7 mouse cellular contexts compared by ENCODE assay signal in the genomic region with DNA sequence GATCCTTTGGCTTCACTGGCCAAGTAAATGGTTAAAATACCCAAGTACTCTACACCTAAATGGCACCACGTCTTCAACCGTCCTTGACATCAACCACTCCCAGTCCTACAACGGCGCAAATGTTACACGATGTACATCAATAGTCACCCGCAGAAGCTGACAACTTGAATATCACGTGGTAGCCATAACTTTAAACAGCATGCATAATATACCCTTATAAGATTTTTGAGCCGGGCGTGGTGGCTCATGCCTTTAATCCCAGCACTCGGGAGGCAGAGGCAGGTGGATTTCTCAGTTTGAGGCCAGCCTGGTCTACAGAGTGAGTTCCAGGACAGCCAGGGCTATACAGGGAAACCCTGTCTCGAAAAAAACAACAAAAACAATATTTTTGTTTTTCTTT. TPM values are rescaled to one million over a fixed set of nuclear protein-coding genes. Genes with fewer than 3 reads are reported as not detected.
DNase-seq lines count a peak whose midpoint lies in the region; ATAC-seq and TF ChIP-seq lines count a peak whose summit lies in the region.
"Not testable (repeated sequence)": the region's sequence is repeated elsewhere in the genome, so short reads cannot be mapped to it uniquely, and the experiment has no call there.

No protein-coding gene starts in this region.

- H3K27ac ChIP-seq in brown adipose tissue, adult 24 weeks (replicated peaks; ENCODE audit: low read depth, low read length), result peak overlapping the region; percentile 88
- peak overlapping the region; percentile 21; the same call in 1 of the 2 replicates for H3K27ac ChIP-seq in forebrain, embryonic 13.5 days
- peak overlapping the region; percentile 98 for H3K27ac ChIP-seq in heart, embryonic 16.5 days (ENCODE audit: low read length)
- peak overlapping the region; percentile 94 for H3K27ac ChIP-seq in intestine, postnatal 0 days (ENCODE audit: low read depth, low read length)
- peak overlapping the region; percentile 82 for H3K27ac ChIP-seq in liver, adult 2 months (replicated peaks; ENCODE audit: insufficient read depth, low read depth, low read length)
- 0 out of 2 replicates have a peak overlapping the region, but pooled peaks have one; percentile 55 for H3K27ac ChIP-seq in neural tube, embryonic 14.5 days (ENCODE audit: low read depth, low read length)

- peaks cover 37% of the 10 kb centered on the region for H3K36me3 ChIP-seq in forebrain, embryonic 13.5 days (ENCODE audit: poor library complexity, severe bottlenecking)
- H3K36me3 ChIP-seq in heart, embryonic 16.5 days (ENCODE audit: control insufficient read depth, insufficient read depth), result peaks cover 21% of the 10 kb centered on the region
- peaks cover 32% of the 10 kb centered on the region for H3K36me3 ChIP-seq in intestine, postnatal 0 days (ENCODE audit: control insufficient read depth, insufficient read depth)
- peaks cover 30% of the 10 kb centered on the region for H3K36me3 ChIP-seq in liver, adult 2 months (ENCODE audit: control insufficient read depth, insufficient read depth, low read length)
- H3K36me3 ChIP-seq in megakaryocyte, embryonic 14.5 days (replicated peaks; ENCODE audit: low read length), result peaks cover 79% of the 10 kb centered on the region
- H3K36me3 ChIP-seq in neural tube, embryonic 14.5 days (ENCODE audit: control insufficient read depth, insufficient read depth, low read length), result peaks cover 23% of the 10 kb centered on the region

- not testable (repeated sequence) for H3K9me3 ChIP-seq in forebrain, embryonic 13.5 days (replicated peaks); heart, embryonic 16.5 days (replicated peaks; ENCODE audit: control insufficient read depth, low read length); intestine, postnatal 0 days (ENCODE audit: control insufficient read depth); megakaryocyte, embryonic 14.5 days; neural tube, embryonic 14.5 days (ENCODE audit: control insufficient read depth, low read length)

- H3K27me3 ChIP-seq in forebrain, embryonic 13.5 days; heart, embryonic 16.5 days (ENCODE audit: control insufficient read depth, insufficient read depth, low read length); intestine, postnatal 0 days (replicated peaks; ENCODE audit: control insufficient read depth, insufficient read depth, low read length); liver, adult 2 months (ENCODE audit: control insufficient read depth, insufficient read depth, low read length); megakaryocyte, embryonic 14.5 days (replicated peaks); neural tube, embryonic 14.5 days (ENCODE audit: control insufficient read depth, insufficient read depth, low read length): not testable (repeated sequence)

- peak overlapping the region; percentile 71 for H3K9ac ChIP-seq in forebrain, embryonic 13.5 days
- peak overlapping the region; percentile 77 for H3K9ac ChIP-seq in heart, embryonic 16.5 days (ENCODE audit: low read length)
- H3K9ac ChIP-seq in intestine, postnatal 0 days (ENCODE audit: low read depth, low read length), result peak overlapping the region; percentile 97; the same call in 1 of the 2 replicates
- H3K9ac ChIP-seq in liver, adult 2 months (ENCODE audit: low read depth, low read length), result not testable (repeated sequence)
- peak overlapping the region; percentile 70; the same call in 1 of the 2 replicates for H3K9ac ChIP-seq in neural tube, embryonic 14.5 days (replicated peaks; ENCODE audit: low read depth, low read length)

- H3K4me2 ChIP-seq in forebrain, embryonic 13.5 days, result peak overlapping the region; percentile 92
- H3K4me2 ChIP-seq in heart, embryonic 16.5 days (ENCODE audit: low read depth, low read length), result peak overlapping the region; percentile 83
- peak overlapping the region; percentile 93 for H3K4me2 ChIP-seq in intestine, postnatal 0 days (replicated peaks; ENCODE audit: low read depth)
- H3K4me2 ChIP-seq in neural tube, embryonic 14.5 days (ENCODE audit: low read depth, low read length), result peak overlapping the region; percentile 86

- not testable (repeated sequence) for H3K4me1 ChIP-seq in brown adipose tissue, adult 24 weeks (ENCODE audit: control insufficient read depth, insufficient read depth, insufficient read length, low read length); intestine, postnatal 0 days (replicated peaks; ENCODE audit: control insufficient read depth, insufficient read depth, low read length); neural tube, embryonic 14.5 days (ENCODE audit: control insufficient read depth, insufficient read depth, low read length)
- H3K4me1 ChIP-seq in forebrain, embryonic 13.5 days, result peaks cover 13% of the 10 kb centered on the region
- peaks cover 27% of the 10 kb centered on the region for H3K4me1 ChIP-seq in heart, embryonic 16.5 days (ENCODE audit: control insufficient read depth, insufficient read depth, low read length)
- peaks cover 18% of the 10 kb centered on the region for H3K4me1 ChIP-seq in liver, adult 2 months (ENCODE audit: control insufficient read depth, insufficient read depth, low read length)
- peaks cover 70% of the 10 kb centered on the region for H3K4me1 ChIP-seq in megakaryocyte, embryonic 14.5 days

- WGBS in forebrain, embryonic 13.5 days, result 80% methylated on average over 11 of the region's 11 CpGs
- WGBS in heart, embryonic 16.5 days, result 64% methylated on average over 11 of the region's 11 CpGs
- WGBS in intestine, postnatal 0 days, result 44% methylated on average over 11 of the region's 11 CpGs
- 59% methylated on average over 11 of the region's 11 CpGs for WGBS in liver, adult 2 months
- WGBS in neural tube, embryonic 14.5 days, result 68% methylated on average over 11 of the region's 11 CpGs

- DNase-seq in liver, adult 2 months (ENCODE audit: extremely low read depth, low read depth, low spot score), result not testable (repeated sequence)

- TF ChIP-seq POLR2A in liver, adult 2 months (IDR thresholded peaks at IDR 0.05; ENCODE audit: extremely low read depth, insufficient read depth, low read length), result not testable (repeated sequence)

- ATAC-seq in forebrain, embryonic 13.5 days, result 0 out of 2 replicates have a peak, but pooled peaks have one; percentile 13
- not testable (repeated sequence) for ATAC-seq in heart, embryonic 16.5 days (replicated peaks; ENCODE audit: extremely low read depth, insufficient read depth, low FRiP score); intestine, postnatal 0 days; neural tube, embryonic 14.5 days (ENCODE audit: low read depth)

- TF ChIP-seq CTCF in intestine, postnatal 0 days (IDR thresholded peaks at IDR 0.05; ENCODE audit: low read depth); liver, adult 2 months (IDR thresholded peaks at IDR 0.05; ENCODE audit: low read depth, low read length): not testable (repeated sequence)

- H3K4me3 ChIP-seq in brown adipose tissue, adult 24 weeks (ENCODE audit: insufficient read depth, low read depth, low read length), result peak overlapping the region; percentile 92
- peak overlapping the region; percentile 59 for H3K4me3 ChIP-seq in forebrain, embryonic 13.5 days
- H3K4me3 ChIP-seq in heart, embryonic 16.5 days (ENCODE audit: low read length), result peak overlapping the region; percentile 64
- H3K4me3 ChIP-seq in intestine, postnatal 0 days (ENCODE audit: low read depth, low read length), result peak overlapping the region; percentile 86
- H3K4me3 ChIP-seq in liver, adult 2 months (ENCODE audit: insufficient read depth, low read depth, low read length), result peak overlapping the region; percentile 88; the same call in 1 of the 2 replicates
- H3K4me3 ChIP-seq in megakaryocyte, embryonic 14.5 days (replicated peaks), result peak overlapping the region; percentile 99
- H3K4me3 ChIP-seq in neural tube, embryonic 14.5 days (ENCODE audit: low read depth, low read length), result peak overlapping the region; percentile 50

- H3K79me2 ChIP-seq in liver, adult 2 months (ENCODE audit: control insufficient read depth, insufficient read depth, low read length), result not testable (repeated sequence)

RNA-seq across cellular contexts. Expression of a gene that starts 0.7 kb away (rescaled TPM):
- 18.6 and 22.3 TPM in 2 replicates for polyA plus RNA-seq in brown adipose tissue, adult 24 weeks (2012; ENCODE audit: insufficient read depth, insufficient read length, missing spikeins)
- 3.6 and 3.8 TPM in 2 replicates for polyA plus RNA-seq in forebrain, embryonic 13.5 days (2015; fragmentation: Nextera tagmentation; extraction: Ambion mirVana)
- polyA plus RNA-seq in heart, embryonic 16.5 days (2015; fragmentation: Nextera tagmentation; extraction: Ambion mirVana), result 73.8 and 81.8 TPM in 2 replicates
- polyA plus RNA-seq in intestine, postnatal 0 days (2015; fragmentation: Nextera tagmentation; extraction: Ambion mirVana), result 129 and 141 TPM in 2 replicates
- 14.8 and 23.2 TPM in 2 replicates for total RNA-seq in liver, adult 2 months (2014; rRNA removed)
- polyA plus RNA-seq in liver, adult 2 months (2012; rRNA removed), result 68.3 and 75.1 TPM in 2 replicates
- 17.6 and 18.7 TPM in 2 replicates for polyA plus RNA-seq in megakaryocyte, embryonic 14.5 days (2012; ENCODE audit: insufficient read depth, low replicate concordance)
- polyA plus RNA-seq in neural tube, embryonic 14.5 days (2014; fragmentation: Nextera tagmentation; extraction: Ambion mirVana), result 7.9 and 9.9 TPM in 2 replicates

RNA-seq across cellular contexts. Expression of a gene that starts 10.2 kb away (rescaled TPM):
- 6.9 and 9.6 TPM in 2 replicates for polyA plus RNA-seq in brown adipose tissue, adult 24 weeks (2012; ENCODE audit: insufficient read depth, insufficient read length, missing spikeins)
- 8.9 and 12.3 TPM in 2 replicates for polyA plus RNA-seq in forebrain, embryonic 13.5 days (2015; fragmentation: Nextera tagmentation; extraction: Ambion mirVana)
- 24.0 and 28.4 TPM in 2 replicates for polyA plus RNA-seq in heart, embryonic 16.5 days (2015; fragmentation: Nextera tagmentation; extraction: Ambion mirVana)
- 7.1 and 8.9 TPM in 2 replicates for polyA plus RNA-seq in intestine, postnatal 0 days (2015; fragmentation: Nextera tagmentation; extraction: Ambion mirVana)
- 2.2 and 2.6 TPM in 2 replicates for total RNA-seq in liver, adult 2 months (2014; rRNA removed)
- 3.1 and 3.9 TPM in 2 replicates for polyA plus RNA-seq in liver, adult 2 months (2012; rRNA removed)
- polyA plus RNA-seq in megakaryocyte, embryonic 14.5 days (2012; ENCODE audit: insufficient read depth, low replicate concordance), result 1.3 and 4.3 TPM in 2 replicates
- 13.3 and 13.5 TPM in 2 replicates for polyA plus RNA-seq in neural tube, embryonic 14.5 days (2014; fragmentation: Nextera tagmentation; extraction: Ambion mirVana)

RNA-seq across cellular contexts. Expression of a gene that starts 41.1 kb away (rescaled TPM):
- polyA plus RNA-seq in brown adipose tissue, adult 24 weeks (2012; ENCODE audit: insufficient read depth, insufficient read length, missing spikeins), result 60.0 and 66.9 TPM in 2 replicates
- polyA plus RNA-seq in forebrain, embryonic 13.5 days (2015; fragmentation: Nextera tagmentation; extraction: Ambion mirVana), result 66.5 and 68.5 TPM in 2 replicates
- 50.0 and 55.8 TPM in 2 replicates for polyA plus RNA-seq in heart, embryonic 16.5 days (2015; fragmentation: Nextera tagmentation; extraction: Ambion mirVana)
- 75.0 and 89.9 TPM in 2 replicates for polyA plus RNA-seq in intestine, postnatal 0 days (2015; fragmentation: Nextera tagmentation; extraction: Ambion mirVana)
- total RNA-seq in liver, adult 2 months (2014; rRNA removed), result 84.9 and 96.4 TPM in 2 replicates
- 22.5 and 34.0 TPM in 2 replicates for polyA plus RNA-seq in liver, adult 2 months (2012; rRNA removed)
- 2.2 and 30.3 TPM in 2 replicates for polyA plus RNA-seq in megakaryocyte, embryonic 14.5 days (2012; ENCODE audit: insufficient read depth, low replicate concordance)
- polyA plus RNA-seq in neural tube, embryonic 14.5 days (2014; fragmentation: Nextera tagmentation; extraction: Ambion mirVana), result 74.7 and 85.7 TPM in 2 replicates

RNA-seq across cellular contexts. Expression of a gene that starts 50.5 kb away (rescaled TPM):
- 3.5 and 3.6 TPM in 2 replicates for polyA plus RNA-seq in brown adipose tissue, adult 24 weeks (2012; ENCODE audit: insufficient read depth, insufficient read length, missing spikeins)
- 5.8 and 6.3 TPM in 2 replicates for polyA plus RNA-seq in forebrain, embryonic 13.5 days (2015; fragmentation: Nextera tagmentation; extraction: Ambion mirVana)
- polyA plus RNA-seq in heart, embryonic 16.5 days (2015; fragmentation: Nextera tagmentation; extraction: Ambion mirVana), result 6.6 and 6.8 TPM in 2 replicates
- 3.6 and 3.9 TPM in 2 replicates for polyA plus RNA-seq in intestine, postnatal 0 days (2015; fragmentation: Nextera tagmentation; extraction: Ambion mirVana)
- total RNA-seq in liver, adult 2 months (2014; rRNA removed), result 2.3 and 3.7 TPM in 2 replicates
- polyA plus RNA-seq in liver, adult 2 months (2012; rRNA removed), result 5.3 and 7.7 TPM in 2 replicates
- 2.8 and 3.3 TPM in 2 replicates for polyA plus RNA-seq in megakaryocyte, embryonic 14.5 days (2012; ENCODE audit: insufficient read depth, low replicate concordance)
- polyA plus RNA-seq in neural tube, embryonic 14.5 days (2014; fragmentation: Nextera tagmentation; extraction: Ambion mirVana), result 6.4 and 6.9 TPM in 2 replicates

RNA-seq across cellular contexts. Expression of a gene that starts 50.6 kb away (rescaled TPM):
- 3.5 and 4.7 TPM in 2 replicates for polyA plus RNA-seq in brown adipose tissue, adult 24 weeks (2012; ENCODE audit: insufficient read depth, insufficient read length, missing spikeins)
- polyA plus RNA-seq in forebrain, embryonic 13.5 days (2015; fragmentation: Nextera tagmentation; extraction: Ambion mirVana), result 2.3 and 2.9 TPM in 2 replicates
- polyA plus RNA-seq in heart, embryonic 16.5 days (2015; fragmentation: Nextera tagmentation; extraction: Ambion mirVana), result 2.8 and 3.0 TPM in 2 replicates
- polyA plus RNA-seq in intestine, postnatal 0 days (2015; fragmentation: Nextera tagmentation; extraction: Ambion mirVana), result 1.3 and 1.5 TPM in 2 replicates
- total RNA-seq in liver, adult 2 months (2014; rRNA removed), result 4.2 and 4.8 TPM in 2 replicates
- polyA plus RNA-seq in liver, adult 2 months (2012; rRNA removed), result 1.2 and 1.5 TPM in 2 replicates
- polyA plus RNA-seq in megakaryocyte, embryonic 14.5 days (2012; ENCODE audit: insufficient read depth, low replicate concordance), result 0.58 TPM in 1 of 2 replicates, not detected in the other
- 2.8 and 2.9 TPM in 2 replicates for polyA plus RNA-seq in neural tube, embryonic 14.5 days (2014; fragmentation: Nextera tagmentation; extraction: Ambion mirVana)

Comparison
In these comparisons a context has a peak if more than half of its experiments do, and no peak if none do; other contexts are left out.
1. H3K27ac ChIP-seq: peak in every context shown above with its lines; median percentile 98 in heart, embryonic 16.5 days; 94 in intestine, postnatal 0 days; 88 in brown adipose tissue, adult 24 weeks; 82 in liver, adult 2 months; 55 in neural tube, embryonic 14.5 days; 21 in forebrain, embryonic 13.5 days.